Mouse (Mus musculus): ENCODE measurements around the gene Gpr55. TPM values are rescaled to one million over a fixed set of nuclear protein-coding genes. Genes with fewer than 3 reads are reported as not detected.
A peak's percentile ranks its signal among the peaks of the same experiment; 100 is the strongest.

The Gpr55 gene
- polyA plus RNA-seq, 1 experiment from 2014 or later = 0.10 TPM

GRCm38 (mm10) chr1:85936265-85936664 is 24.5 kb downstream of the Gpr55 start:
- H3K9ac ChIP-seq (ENCODE audit: low read depth, low read length) = no peak overlapping the region
- H3K4me2 ChIP-seq (ENCODE audit: low read depth, low read length) = no peak overlapping the region
- no peak for ATAC-seq
- no peaks in the 10 kb centered on the region for H3K9me3 ChIP-seq (ENCODE audit: control insufficient read depth, low read length)
- peaks cover 11% of the 10 kb centered on the region for H3K4me1 ChIP-seq (ENCODE audit: control insufficient read depth, insufficient read depth, low read length)
- no peaks in the 10 kb centered on the region for H3K36me3 ChIP-seq (ENCODE audit: control insufficient read depth, insufficient read depth, low read length)
- 53% methylated on average over 6 of the region's 6 CpGs for WGBS
- no peaks in the 10 kb centered on the region for H3K27me3 ChIP-seq (replicated peaks; ENCODE audit: control insufficient read depth, insufficient read depth, low read length)
- H3K4me3 ChIP-seq (ENCODE audit: low read length) = no peak overlapping the region
- H3K27ac ChIP-seq (ENCODE audit: low read length) = no peak overlapping the region

- H3K27ac ChIP-seq (ENCODE audit: low read length) = no peak overlapping the region
- no peaks in the 10 kb centered on the region for H3K9me3 ChIP-seq (ENCODE audit: control insufficient read depth, low read length)
- H3K4me1 ChIP-seq (ENCODE audit: control insufficient read depth, insufficient read depth, low read length) = peaks cover 11% of the 10 kb centered on the region
- no peak overlapping the region for H3K4me3 ChIP-seq (ENCODE audit: low read length)
- 64% methylated on average over 8 of the region's 8 CpGs for WGBS
- H3K27me3 ChIP-seq (replicated peaks; ENCODE audit: control insufficient read depth, insufficient read depth, low read length) = no peaks in the 10 kb centered on the region
- no peak overlapping the region for H3K4me2 ChIP-seq (ENCODE audit: low read depth, low read length)
- H3K9ac ChIP-seq (ENCODE audit: low read depth, low read length) = no peak overlapping the region
- H3K36me3 ChIP-seq (ENCODE audit: control insufficient read depth, insufficient read depth, low read length) = no peaks in the 10 kb centered on the region
- ATAC-seq = no peak
These were observed 25.5 kb downstream of the Gpr55 start for GRCm38 (mm10) chr1:85935148-85935852.

GRCm38 (mm10) chr1:85934560-85934959 is 26.2 kb downstream of the Gpr55 start:
- H3K4me1 ChIP-seq (ENCODE audit: control insufficient read depth, insufficient read depth, low read length) = peaks cover 11% of the 10 kb centered on the region
- H3K9me3 ChIP-seq (ENCODE audit: control insufficient read depth, low read length) = no peaks in the 10 kb centered on the region
- no peaks in the 10 kb centered on the region for H3K36me3 ChIP-seq (ENCODE audit: control insufficient read depth, insufficient read depth, low read length)
- 32% methylated on average over 7 of the region's 7 CpGs for WGBS
- no peak overlapping the region for H3K4me3 ChIP-seq (ENCODE audit: low read length)
- no peaks in the 10 kb centered on the region for H3K27me3 ChIP-seq (replicated peaks; ENCODE audit: control insufficient read depth, insufficient read depth, low read length)
- no peak overlapping the region for H3K4me2 ChIP-seq (ENCODE audit: low read depth, low read length)
- H3K9ac ChIP-seq (ENCODE audit: low read depth, low read length) = no peak overlapping the region
- no peak for ATAC-seq
- H3K27ac ChIP-seq (ENCODE audit: low read length) = no peak overlapping the region

GRCm38 (mm10) chr1:85933631-85934465 is 27.0 kb downstream of the Gpr55 start:
- peak overlapping the region; percentile 41 for H3K4me2 ChIP-seq (ENCODE audit: low read depth, low read length)
- no peaks in the 10 kb centered on the region for H3K27me3 ChIP-seq (replicated peaks; ENCODE audit: control insufficient read depth, insufficient read depth, low read length)
- no peaks in the 10 kb centered on the region for H3K9me3 ChIP-seq (ENCODE audit: control insufficient read depth, low read length)
- H3K36me3 ChIP-seq (ENCODE audit: control insufficient read depth, insufficient read depth, low read length) = no peaks in the 10 kb centered on the region
- H3K4me3 ChIP-seq (ENCODE audit: low read length) = no peak overlapping the region; the same call in 1 of the 2 replicates
- H3K27ac ChIP-seq (ENCODE audit: low read length) = peak overlapping the region; percentile 43
- peak overlapping the region; percentile 27; the same call in 1 of the 2 replicates for H3K9ac ChIP-seq (ENCODE audit: low read depth, low read length)
- ATAC-seq = peak; percentile 49
- 13% methylated on average over 11 of the region's 11 CpGs for WGBS
- H3K4me1 ChIP-seq (ENCODE audit: control insufficient read depth, insufficient read depth, low read length) = peaks cover 11% of the 10 kb centered on the region

GRCm38 (mm10) chr1:85933226-85933625 is 27.6 kb downstream of the Gpr55 start:
- H3K36me3 ChIP-seq (ENCODE audit: control insufficient read depth, insufficient read depth, low read length) = no peaks in the 10 kb centered on the region
- H3K9ac ChIP-seq (ENCODE audit: low read depth, low read length) = peak overlapping the region; percentile 27; the same call in 1 of the 2 replicates
- no peak overlapping the region for H3K4me3 ChIP-seq (ENCODE audit: low read length)
- H3K27me3 ChIP-seq (replicated peaks; ENCODE audit: control insufficient read depth, insufficient read depth, low read length) = no peaks in the 10 kb centered on the region
- H3K27ac ChIP-seq (ENCODE audit: low read length) = peak overlapping the region; percentile 43
- no peaks in the 10 kb centered on the region for H3K9me3 ChIP-seq (ENCODE audit: control insufficient read depth, low read length)
- H3K4me1 ChIP-seq (ENCODE audit: control insufficient read depth, insufficient read depth, low read length) = peaks cover 15% of the 10 kb centered on the region
- WGBS = 6% methylated on average over 7 of the region's 7 CpGs
- peak overlapping the region; percentile 41 for H3K4me2 ChIP-seq (ENCODE audit: low read depth, low read length)
- ATAC-seq = peak; percentile 51

- no peak overlapping the region for H3K27ac ChIP-seq (ENCODE audit: low read length)
- H3K4me1 ChIP-seq (ENCODE audit: control insufficient read depth, insufficient read depth, low read length) = peaks cover 19% of the 10 kb centered on the region
- H3K36me3 ChIP-seq (ENCODE audit: control insufficient read depth, insufficient read depth, low read length) = no peaks in the 10 kb centered on the region
- H3K4me3 ChIP-seq (ENCODE audit: low read length) = no peak overlapping the region
- ATAC-seq = no peak
- no peaks in the 10 kb centered on the region for H3K27me3 ChIP-seq (replicated peaks; ENCODE audit: control insufficient read depth, insufficient read depth, low read length)
- WGBS = 88% methylated on average over 5 of the region's 5 CpGs
- no peak overlapping the region for H3K4me2 ChIP-seq (ENCODE audit: low read depth, low read length)
- H3K9me3 ChIP-seq (ENCODE audit: control insufficient read depth, low read length) = no peaks in the 10 kb centered on the region
- H3K9ac ChIP-seq (ENCODE audit: low read depth, low read length) = no peak overlapping the region
These were observed 29.6 kb downstream of the Gpr55 start for GRCm38 (mm10) chr1:85931170-85931569.

GRCm38 (mm10) chr1:85929406-85929805 is 31.4 kb downstream of the Gpr55 start:
- Histone ChIP-seq H3K36me3 (ENCODE audit: control insufficient read depth, insufficient read depth, low read length) (no peaks in the 10 kb centered on the region), H3K27me3 (replicated peaks; ENCODE audit: control insufficient read depth, insufficient read depth, low read length) (no peaks in the 10 kb centered on the region), H3K9me3 (ENCODE audit: control insufficient read depth, low read length) (no peaks in the 10 kb centered on the region), H3K9ac (ENCODE audit: low read depth, low read length) (no peak overlapping the region), H3K4me1 (ENCODE audit: control insufficient read depth, insufficient read depth, low read length) (peaks cover 19% of the 10 kb centered on the region), H3K27ac (ENCODE audit: low read length) (no peak overlapping the region), H3K4me3 (ENCODE audit: low read length) (no peak overlapping the region), H3K4me2 (ENCODE audit: low read depth, low read length) (no peak overlapping the region)
- WGBS = 80% methylated on average over 6 of the region's 6 CpGs
- ATAC-seq = no peak

GRCm38 (mm10) chr1:85928688-85929065 is 32.1 kb downstream of the Gpr55 start:
- WGBS = 77% methylated on average over 4 of the region's 4 CpGs
- H3K9me3 ChIP-seq (ENCODE audit: control insufficient read depth, low read length) = no peaks in the 10 kb centered on the region
- no peak overlapping the region for H3K4me3 ChIP-seq (ENCODE audit: low read length)
- ATAC-seq = no peak
- no peaks in the 10 kb centered on the region for H3K27me3 ChIP-seq (replicated peaks; ENCODE audit: control insufficient read depth, insufficient read depth, low read length)
- no peaks in the 10 kb centered on the region for H3K36me3 ChIP-seq (ENCODE audit: control insufficient read depth, insufficient read depth, low read length)
- H3K9ac ChIP-seq (ENCODE audit: low read depth, low read length) = no peak overlapping the region
- H3K4me2 ChIP-seq (ENCODE audit: low read depth, low read length) = no peak overlapping the region
- H3K4me1 ChIP-seq (ENCODE audit: control insufficient read depth, insufficient read depth, low read length) = peaks cover 13% of the 10 kb centered on the region
- H3K27ac ChIP-seq (ENCODE audit: low read length) = no peak overlapping the region

- H3K4me3 ChIP-seq (ENCODE audit: low read length) = no peak within 1 kb of the TSS
- peak; percentile 61 for ATAC-seq
- peaks cover 9% of the 10 kb centered on the region for H3K4me1 ChIP-seq (ENCODE audit: control insufficient read depth, insufficient read depth, low read length)
- H3K27me3 ChIP-seq (replicated peaks; ENCODE audit: control insufficient read depth, insufficient read depth, low read length) = no peaks in the 10 kb centered on the region
- H3K9me3 ChIP-seq (ENCODE audit: control insufficient read depth, low read length) = no peaks in the 10 kb centered on the region
- no peak within 1 kb of the TSS for H3K4me2 ChIP-seq (ENCODE audit: low read depth, low read length)
- no peak within 1 kb of the TSS for H3K9ac ChIP-seq (ENCODE audit: low read depth, low read length)
- H3K27ac ChIP-seq (ENCODE audit: low read length) = no peak within 1 kb of the TSS
- H3K36me3 ChIP-seq (ENCODE audit: control insufficient read depth, insufficient read depth, low read length) = no peaks in the 10 kb centered on the region
- WGBS = 52% methylated on average over 4 of the region's 4 CpGs
These were observed 32.6 kb downstream of the Gpr55 start, which contains the start of gene 4933407L21Rik for GRCm38 (mm10) chr1:85928057-85928687. 4933407L21Rik (plus strand) TSS chr1:85928483.

Measured in intestine, embryonic 16.5 days (tissue).